Mouse (Mus musculus) lung, embryonic 14.5 days (tissue): Measurements from ENCODE around the gene Adora2a. TPM values are rescaled to one million over a fixed set of nuclear protein-coding genes. Genes with fewer than 3 reads are reported as not detected.
A peak's percentile ranks its signal among the peaks of the same experiment; 100 is the strongest.

Experiments
- ATAC-seq: fragments of 200-750 bp; cut with Nextera tagmentation; 2 replicates; pipeline ENCODE4 v1.8.0; 2017; ENCODE audit warnings: mild to moderate bottlenecking, moderate TSS enrichment, moderate library complexity; ENCODE audit not compliant: insufficient read depth
- DNase-seq: peaks from one replicate; pipeline ENCODE4 v3.0.0-alpha.2; 2015
- H3K27ac ChIP-seq: fragments of 300-500 bp; sonication (generic); 2 replicates; pipeline ENCODE4 v1.5.1; 2014; ENCODE audit warnings: low read depth, mild to moderate bottlenecking, moderate library complexity
- H3K27me3 ChIP-seq: fragments of 300-500 bp; sonication (generic); 2 replicates; pipeline ENCODE4 v1.6.1; 2014; ENCODE audit warnings: low read length, control low read depth; ENCODE audit not compliant: insufficient read depth
- H3K36me3 ChIP-seq: fragments of 300-500 bp; sonication (generic); 2 replicates; pipeline ENCODE4 v1.6.1; 2014; ENCODE audit warnings: control low read depth; ENCODE audit not compliant: insufficient read depth
- H3K4me1 ChIP-seq: fragments of 300-500 bp; sonication (generic); 2 replicates; pipeline ENCODE4 v1.6.1; 2014; ENCODE audit warnings: antibody characterized with exemption, control low read depth; ENCODE audit not compliant: insufficient read depth
- H3K4me2 ChIP-seq: fragments of 300-500 bp; sonication (generic); 2 replicates; pipeline ENCODE4 v1.6.1; 2014; ENCODE audit warnings: mild to moderate bottlenecking
- H3K4me3 ChIP-seq: fragments of 300-500 bp; sonication (generic); 2 replicates; pipeline ENCODE4 v1.5.1; 2014; ENCODE audit warnings: low read depth, low read length
- H3K9ac ChIP-seq: fragments of 300-500 bp; sonication (generic); 2 replicates; pipeline ENCODE4 v1.6.1; 2014
- H3K9me3 ChIP-seq: fragments of 300-500 bp; sonication (generic); 2 replicates; pipeline ENCODE4 v1.6.1; 2016; ENCODE audit warnings: low read depth, low read length, control low read depth
- CTCF ChIP-seq: IDR thresholded peaks from 2 replicates; pipeline ENCODE4 v1.5.1; 2016; ENCODE audit warnings: antibody characterized with exemption, low read depth
- WGBS: fragments of 180-500 bp; shearing (Covaris S2); extraction: QIAGEN DNeasy Blood & Tissue Kit; methylation state at CpG from one replicate; pipeline ENCODE4 v1.1.7; 2014; 5-methylcytosine and 5-hydroxymethylcytosine counted together
- polyA plus RNA-seq: library from polyadenylated mRNA; unstranded; fragments of >200 nt; fragmentation: Nextera tagmentation; extraction: Ambion mirVana; gene quantifications from 2 replicates; pipeline ENCODE4 v1.2.1, GENCODE M21; 2014

The Adora2a gene
- polyA plus RNA-seq, 1 experiment from 2014 or later = 7.3 TPM

DNA sequence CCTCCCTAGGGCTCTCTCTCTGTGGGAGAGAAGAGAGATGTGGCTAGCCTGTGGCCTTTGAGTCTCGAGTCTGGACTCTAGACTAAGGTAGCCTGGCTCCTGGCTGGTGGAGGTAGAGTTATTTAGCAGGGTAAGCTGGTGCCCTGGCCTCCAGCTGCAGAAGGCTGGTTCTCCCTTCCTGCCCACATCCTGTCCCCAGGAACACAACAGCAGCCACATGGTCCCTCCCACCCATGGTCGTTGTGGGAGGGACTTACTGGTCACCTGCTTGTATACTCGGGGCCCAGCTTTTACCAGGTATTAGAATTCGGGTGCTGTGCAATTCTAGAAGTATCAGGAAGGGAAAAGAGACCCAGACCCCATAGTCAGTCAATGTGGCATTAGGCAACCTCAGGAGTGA lies 3.6 kb downstream of the Adora2a start:
- no peak for ATAC-seq
- Histone ChIP-seq H3K9me3 (no peaks in the 10 kb centered on the region), H3K4me1 (peaks cover 11% of the 10 kb centered on the region; the same call in 1 of the 2 replicates), H3K36me3 (no peaks in the 10 kb centered on the region), H3K4me2 (no peak overlapping the region), H3K27me3 (peaks cover 12% of the 10 kb centered on the region; the same call in 1 of the 2 replicates), H3K9ac (no peak overlapping the region), H3K27ac (no peak overlapping the region), H3K4me3 (no peak overlapping the region)
- 53% methylated on average over 4 of the region's 4 CpGs for WGBS
- no peak for TF ChIP-seq CTCF
- DNase-seq = no peak

DNA sequence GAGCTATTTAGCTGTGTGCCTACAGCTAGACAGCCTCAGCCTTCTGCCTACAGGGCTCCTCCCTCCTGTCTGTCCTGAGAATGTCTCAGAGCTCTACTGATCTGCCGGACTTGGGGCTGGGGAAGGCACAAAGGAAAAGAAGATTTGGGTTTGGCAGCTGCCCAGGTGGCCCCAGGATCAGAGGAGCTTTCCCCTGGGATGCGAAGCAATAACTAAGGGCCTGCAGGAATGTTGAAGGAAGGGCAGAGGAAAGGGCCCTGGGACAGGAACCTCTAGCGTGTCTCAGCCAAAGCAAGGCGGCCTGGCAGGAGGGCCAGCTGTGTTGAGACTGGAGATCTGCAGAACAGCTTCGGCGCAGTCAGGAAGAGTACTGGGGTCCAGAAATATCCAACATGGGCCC lies 6.3 kb downstream of the Adora2a start:
- Histone ChIP-seq H3K4me2 (no peak overlapping the region), H3K4me1 (peaks cover 17% of the 10 kb centered on the region), H3K9ac (no peak overlapping the region), H3K27me3 (peaks cover 9% of the 10 kb centered on the region; the same call in 1 of the 2 replicates), H3K4me3 (no peak overlapping the region), H3K9me3 (no peaks in the 10 kb centered on the region), H3K27ac (no peak overlapping the region), H3K36me3 (no peaks in the 10 kb centered on the region)
- TF ChIP-seq CTCF = no peak
- DNase-seq (peak; percentile 25), ATAC-seq (no peak)
- WGBS = 53% methylated on average over 6 of the region's 6 CpGs

DNA sequence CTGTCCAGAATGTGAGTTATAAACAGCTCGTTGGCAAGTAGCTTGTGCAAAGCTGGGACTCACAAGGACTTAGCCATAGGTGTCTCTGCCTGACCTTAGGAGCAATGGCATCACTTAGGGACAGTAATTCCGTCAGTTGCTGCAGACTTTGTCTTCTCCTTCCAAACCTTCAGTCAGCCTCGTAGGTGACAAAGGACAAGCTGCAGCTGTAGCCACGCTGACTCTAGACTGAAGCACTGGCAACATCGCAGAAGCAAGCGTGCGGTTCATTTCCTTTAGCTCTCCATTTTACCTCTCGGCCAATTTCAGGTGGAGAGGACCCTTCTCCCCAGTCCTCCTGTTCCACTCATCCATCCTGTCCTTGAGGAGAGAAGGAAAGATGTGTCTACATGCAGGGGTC lies 7.3 kb downstream of the Adora2a start:
- Histone ChIP-seq H3K4me2 (no peak overlapping the region), H3K9ac (no peak overlapping the region), H3K4me1 (peaks cover 17% of the 10 kb centered on the region), H3K9me3 (no peaks in the 10 kb centered on the region), H3K27ac (no peak overlapping the region), H3K4me3 (no peak overlapping the region), H3K36me3 (no peaks in the 10 kb centered on the region), H3K27me3 (no peaks in the 10 kb centered on the region)
- ATAC-seq (peak; percentile 17; the same call in 1 of the 2 replicates), DNase-seq (peak; percentile 83)
- 46% methylated on average over 8 of the region's 8 CpGs for WGBS
- TF ChIP-seq CTCF = no peak

DNA sequence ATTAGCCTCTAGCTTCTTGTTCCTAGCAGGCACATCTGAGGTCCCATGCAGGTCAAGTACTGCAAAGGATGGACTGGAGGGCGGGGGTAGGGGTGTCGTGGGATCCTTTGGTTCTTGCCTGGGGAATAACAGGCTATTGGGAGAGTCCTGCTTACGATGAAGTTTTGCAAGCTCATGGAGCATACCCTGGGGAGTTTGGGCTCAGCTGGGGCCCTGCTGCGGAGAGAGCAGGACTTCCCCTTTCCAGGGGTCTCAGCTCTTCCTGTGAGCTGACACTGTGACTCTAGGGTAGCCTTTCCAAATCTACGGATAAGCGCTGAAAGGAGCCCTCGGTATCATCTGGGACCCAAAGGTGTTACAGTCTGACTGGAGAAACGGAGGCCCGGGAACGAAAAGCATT lies 7.7 kb downstream of the Adora2a start:
- WGBS = 56% methylated on average over 10 of the region's 10 CpGs
- Histone ChIP-seq H3K4me2 (no peak overlapping the region), H3K27ac (no peak overlapping the region), H3K9me3 (no peaks in the 10 kb centered on the region), H3K9ac (no peak overlapping the region), H3K4me1 (peaks cover 17% of the 10 kb centered on the region), H3K4me3 (no peak overlapping the region), H3K27me3 (no peaks in the 10 kb centered on the region), H3K36me3 (no peaks in the 10 kb centered on the region)
- DNase-seq (no peak), ATAC-seq (no peak)
- no peak for TF ChIP-seq CTCF

DNA sequence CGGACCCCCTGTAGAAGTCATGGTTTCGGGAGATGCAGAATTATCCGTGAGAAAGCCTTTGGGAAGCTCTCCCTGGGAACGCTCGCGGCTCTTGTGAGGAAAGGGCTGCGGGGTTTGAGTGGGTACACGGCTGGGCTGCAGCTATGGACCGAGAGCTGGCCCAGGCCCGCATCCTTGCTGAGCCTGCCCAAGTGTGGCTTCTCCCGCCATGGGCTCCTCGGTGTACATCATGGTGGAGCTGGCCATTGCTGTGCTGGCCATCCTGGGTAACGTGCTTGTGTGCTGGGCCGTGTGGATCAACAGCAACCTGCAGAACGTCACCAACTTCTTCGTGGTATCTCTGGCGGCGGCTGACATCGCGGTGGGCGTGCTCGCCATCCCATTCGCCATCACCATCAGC lies 9.1 kb downstream of the Adora2a start:
- no peaks in the 10 kb centered on the region for H3K9me3 ChIP-seq
- DNase-seq (no peak), ATAC-seq (no peak)
- TF ChIP-seq CTCF = no peak
- no peak overlapping the region for H3K4me3 ChIP-seq
- H3K9ac ChIP-seq = no peak overlapping the region
- H3K36me3 ChIP-seq = no peaks in the 10 kb centered on the region
- WGBS = 93% methylated on average over 23 of the region's 23 CpGs
- peaks cover 17% of the 10 kb centered on the region for H3K4me1 ChIP-seq
- no peak overlapping the region for H3K4me2 ChIP-seq
- H3K27me3 ChIP-seq = no peaks in the 10 kb centered on the region
- H3K27ac ChIP-seq = no peak overlapping the region

DNA sequence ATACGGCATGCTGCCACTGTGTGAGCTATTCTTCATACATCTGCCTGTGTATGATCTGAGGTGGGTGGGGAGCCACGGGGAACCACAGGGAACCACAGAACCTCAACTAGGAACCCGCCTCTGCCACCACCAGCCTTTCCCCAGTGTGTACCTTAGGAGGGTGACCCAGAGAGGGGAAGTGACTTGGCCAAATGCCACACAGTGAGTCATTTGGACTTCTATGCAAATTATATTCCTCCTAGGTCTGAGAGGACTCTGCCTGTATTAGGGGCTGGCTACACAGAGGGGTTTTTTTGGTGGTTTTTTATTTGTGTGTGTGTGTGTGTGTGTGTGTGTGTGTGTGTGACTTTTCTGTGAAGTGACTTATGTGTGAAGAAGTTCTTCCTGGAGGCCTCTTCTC lies 9.9 kb downstream of the Adora2a start:
- H3K27ac ChIP-seq = no peak overlapping the region
- H3K4me3 ChIP-seq = no peak overlapping the region
- no peak overlapping the region for H3K4me2 ChIP-seq
- no peaks in the 10 kb centered on the region for H3K9me3 ChIP-seq
- peak; percentile 81 for DNase-seq
- H3K9ac ChIP-seq = no peak overlapping the region
- H3K36me3 ChIP-seq = no peaks in the 10 kb centered on the region
- no peaks in the 10 kb centered on the region for H3K27me3 ChIP-seq
- 63% methylated on average over 3 of the region's 3 CpGs for WGBS
- peaks cover 17% of the 10 kb centered on the region for H3K4me1 ChIP-seq
- ATAC-seq = peak; percentile 45
- TF ChIP-seq CTCF = no peak

DNA sequence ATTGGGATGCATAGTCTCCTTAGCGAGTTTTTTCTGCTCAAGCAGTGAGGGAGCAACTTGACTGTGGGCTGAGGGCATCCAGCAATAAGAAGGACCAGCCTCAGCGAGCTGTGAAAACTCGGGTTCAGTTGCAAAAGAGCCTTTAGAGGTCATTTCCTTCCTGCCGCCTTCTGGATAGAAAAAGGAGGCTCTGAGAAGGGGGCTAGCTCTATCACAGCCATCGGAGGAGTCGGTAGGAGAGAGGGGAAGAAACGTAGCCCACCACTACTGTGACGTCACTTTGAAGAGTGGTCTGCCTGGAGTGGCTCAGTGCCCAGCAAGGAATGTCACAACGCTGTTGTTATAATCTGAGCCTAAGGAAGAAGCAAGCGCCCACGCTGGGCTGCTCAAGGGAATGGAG lies 10.4 kb downstream of the Adora2a start:
- H3K27me3 ChIP-seq = no peaks in the 10 kb centered on the region
- no peak overlapping the region for H3K9ac ChIP-seq
- H3K4me1 ChIP-seq = peaks cover 17% of the 10 kb centered on the region
- H3K9me3 ChIP-seq = no peaks in the 10 kb centered on the region
- H3K36me3 ChIP-seq = no peaks in the 10 kb centered on the region
- no peak overlapping the region for H3K27ac ChIP-seq
- H3K4me3 ChIP-seq = no peak overlapping the region
- no peak overlapping the region for H3K4me2 ChIP-seq
- DNase-seq (peak; percentile 50), ATAC-seq (0 out of 2 replicates have a peak, but pooled peaks have one; percentile 32)
- 48% methylated on average over 11 of the region's 11 CpGs for WGBS
- no peak for TF ChIP-seq CTCF

DNA sequence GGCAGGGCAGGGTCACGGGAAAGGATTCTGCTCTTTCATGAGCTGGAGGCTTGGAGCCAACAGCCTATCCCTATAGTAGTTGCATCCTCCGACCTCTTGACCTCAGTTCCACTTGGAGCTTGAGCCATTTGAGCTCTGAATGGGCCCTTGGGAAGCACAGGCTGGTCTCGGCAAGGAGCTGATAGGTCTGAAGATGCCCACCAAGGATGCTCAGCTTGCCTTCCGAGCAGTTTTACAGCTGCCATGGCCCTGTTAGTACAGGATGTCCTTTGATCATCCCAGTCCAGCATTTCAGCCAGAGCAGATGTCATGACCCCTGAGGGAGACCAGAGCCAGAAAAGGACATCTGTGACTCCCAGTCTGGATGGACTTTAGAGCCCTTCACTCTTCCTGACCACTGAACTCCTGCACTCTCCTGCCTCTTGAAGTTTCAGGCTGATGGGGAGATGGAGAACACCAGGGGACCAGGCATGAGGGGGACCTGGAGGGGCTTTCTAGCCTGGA lies 11.6 kb downstream of the Adora2a start:
- Histone ChIP-seq H3K27ac (no peak overlapping the region), H3K27me3 (no peaks in the 10 kb centered on the region), H3K4me2 (no peak overlapping the region), H3K9ac (no peak overlapping the region; the same call in 1 of the 2 replicates), H3K4me3 (no peak overlapping the region), H3K4me1 (peaks cover 21% of the 10 kb centered on the region), H3K36me3 (no peaks in the 10 kb centered on the region), H3K9me3 (no peaks in the 10 kb centered on the region)
- WGBS = 74% methylated on average over 4 of the region's 4 CpGs
- ATAC-seq (no peak), DNase-seq (no peak)
- TF ChIP-seq CTCF = no peak
